Mouse (Mus musculus): ENCODE measurements around the gene Cyp11a1.

GRCm38 (mm10) chr9:58035519-58035918, 29.3 kb downstream of the Cyp11a1 start:
- TF ChIP-seq CTCF (IDR thresholded peaks at IDR 0.05; ENCODE audit: control insufficient read depth, insufficient read depth, insufficient read length) = no peak
- TF ChIP-seq MAX (IDR thresholded peaks at IDR 0.05) = no peak
- TF ChIP-seq USF1 (IDR thresholded peaks at IDR 0.05; ENCODE audit: low read depth) = no peak
- TF ChIP-seq CEBPB (IDR thresholded peaks at IDR 0.05; ENCODE audit: low read depth) = no peak
- TF ChIP-seq MYOD1 (IDR thresholded peaks at IDR 0.05; ENCODE audit: control insufficient read depth, insufficient read length, low read depth) = no peak
- TF ChIP-seq MYOG (IDR thresholded peaks at IDR 0.05; ENCODE audit: control insufficient read depth, extremely low read depth, insufficient read length) = no peak
- TF ChIP-seq FOSL1 (IDR thresholded peaks at IDR 0.05; ENCODE audit: insufficient read depth, low read length, poor library complexity, severe bottlenecking) = no peak

All from C2C12 (cell line).